In the genomic region with DNA sequence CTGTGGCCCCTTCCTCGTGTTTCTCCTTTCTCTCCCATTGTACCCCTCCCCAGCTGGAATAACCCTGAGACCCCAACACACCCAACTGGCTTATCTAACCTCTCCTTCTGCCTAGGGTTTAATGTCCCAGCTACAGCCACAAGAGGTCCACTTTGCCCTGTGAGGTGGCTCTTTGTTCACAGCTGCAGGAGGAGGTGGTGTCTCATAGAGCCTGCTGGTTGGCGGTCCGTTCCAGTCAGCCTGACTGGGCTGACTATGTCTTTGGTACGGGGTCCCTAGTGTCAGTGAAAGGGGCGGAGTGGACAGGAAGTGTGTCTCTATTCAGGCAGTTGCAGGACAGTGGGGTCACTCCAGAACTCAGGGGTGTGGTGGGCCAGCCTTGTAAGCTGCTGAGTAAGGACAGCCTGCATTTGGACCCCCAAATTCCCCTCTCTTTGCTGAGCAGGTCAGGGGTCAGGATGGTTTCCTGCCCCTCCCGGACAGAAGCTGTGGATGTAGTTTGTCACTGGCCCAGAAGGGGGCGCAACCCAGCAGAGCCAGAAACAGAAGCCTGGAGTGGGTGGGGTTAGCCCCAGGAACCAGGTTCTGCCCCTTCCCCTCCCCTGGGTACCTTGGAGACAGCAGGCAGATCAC, we compare ENCODE assay signal across 8 mouse cellular contexts.
DNase-seq lines count a peak whose midpoint lies in the region; ATAC-seq and TF ChIP-seq lines count a peak whose summit lies in the region.

No protein-coding gene starts in this region.

- H3K4me3 ChIP-seq in brown adipose tissue, adult 24 weeks (ENCODE audit: insufficient read depth, low read depth, low read length), result no peak overlapping the region
- H3K4me3 ChIP-seq in intestine, embryonic 14.5 days (ENCODE audit: low read depth, low read length), result no peak overlapping the region
- H3K4me3 ChIP-seq in liver, postnatal 0 days (ENCODE audit: low read depth, low read length), result no peak overlapping the region

- DNase-seq in urinary bladder, postnatal 25 days (ENCODE audit: low spot score), result peak; percentile 57
- no peak for DNase-seq in urinary bladder, adult 2 months (ENCODE audit: low spot score)
- DNase-seq in intestine, embryonic 14.5 days (ENCODE audit: low spot score), result no peak
- peak; percentile 79 for DNase-seq in liver, postnatal 0 days
- DNase-seq in spleen, adult 18-20 months, result peak; percentile 23 to 51
- DNase-seq in layer of hippocampus, adult 9-10 months (ENCODE audit: low spot score), result no peak

- no peaks in the 10 kb centered on the region for H3K36me3 ChIP-seq in intestine, embryonic 14.5 days (ENCODE audit: control insufficient read depth, insufficient read depth, low read length)
- no peaks in the 10 kb centered on the region for H3K36me3 ChIP-seq in liver, postnatal 0 days (replicated peaks; ENCODE audit: insufficient read depth, low read length)

- TF ChIP-seq EP300 in liver, postnatal 0 days (IDR thresholded peaks at IDR 0.05; ENCODE audit: low read depth), result 0 out of 2 replicates have a peak, but pooled peaks have one; percentile 0

- TF ChIP-seq CTCF in liver, postnatal 0 days (IDR thresholded peaks at IDR 0.05; ENCODE audit: low read depth), result peak; percentile 80

- peak overlapping the region; percentile 98 for H3K27ac ChIP-seq in brown adipose tissue, adult 24 weeks (replicated peaks; ENCODE audit: low read depth, low read length)
- 0 out of 2 replicates have a peak overlapping the region, but pooled peaks have one; percentile 33 for H3K27ac ChIP-seq in intestine, embryonic 14.5 days (ENCODE audit: low read depth)
- H3K27ac ChIP-seq in liver, postnatal 0 days (ENCODE audit: low read depth), result peak overlapping the region; percentile 78

- no peak for ATAC-seq in intestine, embryonic 14.5 days (replicated peaks; ENCODE audit: low FRiP score, low TSS enrichment, low read depth)
- ATAC-seq in liver, postnatal 0 days, result peak; percentile 23
- no peak for ATAC-seq in erythroid progenitor cell, adult 5-6 weeks (replicated peaks; ENCODE audit: low FRiP score, poor library complexity, severe bottlenecking)

- peaks cover 66% of the 10 kb centered on the region for H3K4me1 ChIP-seq in brown adipose tissue, adult 24 weeks (ENCODE audit: control insufficient read depth, insufficient read depth, insufficient read length, low read length)
- H3K4me1 ChIP-seq in intestine, embryonic 14.5 days (replicated peaks; ENCODE audit: control insufficient read depth, insufficient read depth, low read length), result peaks cover 34% of the 10 kb centered on the region
- H3K4me1 ChIP-seq in liver, postnatal 0 days (ENCODE audit: insufficient read depth), result peaks cover 34% of the 10 kb centered on the region

- no peak overlapping the region for H3K4me2 ChIP-seq in intestine, embryonic 14.5 days (ENCODE audit: low read length)
- no peak overlapping the region for H3K4me2 ChIP-seq in liver, postnatal 0 days (ENCODE audit: low read depth, low read length)

- H3K27me3 ChIP-seq in intestine, embryonic 14.5 days (replicated peaks; ENCODE audit: control insufficient read depth, insufficient read depth, low read length), result no peaks in the 10 kb centered on the region
- H3K27me3 ChIP-seq in liver, postnatal 0 days (ENCODE audit: insufficient read depth, low read length), result no peaks in the 10 kb centered on the region

- H3K9me3 ChIP-seq in intestine, embryonic 14.5 days (ENCODE audit: control insufficient read depth, low read length), result no peaks in the 10 kb centered on the region
- no peaks in the 10 kb centered on the region for H3K9me3 ChIP-seq in liver, postnatal 0 days (ENCODE audit: low read length)

- H3K9ac ChIP-seq in intestine, embryonic 14.5 days (ENCODE audit: low read length), result no peak overlapping the region
- H3K9ac ChIP-seq in liver, postnatal 0 days (replicated peaks), result no peak overlapping the region; the same call in 1 of the 2 replicates

- 48% methylated on average over 7 of the region's 7 CpGs for WGBS in intestine, embryonic 14.5 days
- 27% methylated on average over 7 of the region's 7 CpGs for WGBS in liver, postnatal 0 days (ENCODE audit: insufficient replicate concordance)

Comparison
In these comparisons a context has a peak if more than half of its experiments do, and no peak if none do; other contexts are left out.
1. DNase-seq: peak in urinary bladder, postnatal 25 days (single experiment), liver, postnatal 0 days (single experiment) and spleen, adult 18-20 months (2 of 2); none in urinary bladder, adult 2 months (single experiment), intestine, embryonic 14.5 days (single experiment) and layer of hippocampus, adult 9-10 months (single experiment).
2. H3K27ac ChIP-seq: peak in every context shown above with its lines; median percentile 98 in brown adipose tissue, adult 24 weeks; 78 in liver, postnatal 0 days; 33 in intestine, embryonic 14.5 days.